Mouse (Mus musculus) embryonic facial prominence, embryonic 14.5 days (tissue): ENCODE measurements around the gene Ptar1. TPM values are rescaled to one million over a fixed set of nuclear protein-coding genes. Genes with fewer than 3 reads are reported as not detected.

ENCODE experiments used
- polyA plus RNA-seq: library from polyadenylated mRNA; unstranded; fragments of >200 nt; fragmentation: Nextera tagmentation; extraction: Ambion mirVana; gene quantifications from 2 replicates; pipeline ENCODE4 v1.2.1, GENCODE M21; 2014

Ptar1 gene
- polyA plus RNA-seq, 1 experiment from 2014 or later: 9.1 TPM

Other genes with a start within 250 kb of the Ptar1 start
- 5.6 and 7.5 TPM in 2 replicates for gene Mamdc2, start 239.0 kb upstream of the Ptar1 start, polyA plus RNA-seq
- gene 1700028P14Rik, start 34.6 kb upstream of the Ptar1 start, polyA plus RNA-seq: 1.4 and 2.8 TPM in 2 replicates
- 1.7 and 1.9 TPM in 2 replicates for gene Apba1, start 71.5 kb downstream of the Ptar1 start, polyA plus RNA-seq